Comparison of ENCODE assay signal across 8 mouse cellular contexts in genomic region chr6:51169971-51170411, GRCm38 (mm10).
DNase-seq lines count a peak whose midpoint lies in the region; ATAC-seq and TF ChIP-seq lines count a peak whose summit lies in the region.

No protein-coding gene starts in this region.

- ATAC-seq in megakaryocyte, adult 5-6 weeks (ENCODE audit: poor library complexity, severe bottlenecking) = no peak
- ATAC-seq in forebrain, postnatal 0 days = no peak
- ATAC-seq in kidney, postnatal 0 days (replicated peaks; ENCODE audit: low FRiP score, low read depth) = no peak
- no peak for ATAC-seq in midbrain, embryonic 11.5 days (ENCODE audit: low FRiP score)

- peaks cover 31% of the 10 kb centered on the region for H3K27me3 ChIP-seq in megakaryocyte, embryonic 14.5 days (replicated peaks)
- H3K27me3 ChIP-seq in forebrain, postnatal 0 days (ENCODE audit: insufficient read depth, low read length) = peaks cover 44% of the 10 kb centered on the region
- H3K27me3 ChIP-seq in kidney, postnatal 0 days (ENCODE audit: insufficient read depth, low read length) = no peaks in the 10 kb centered on the region
- peaks cover 28% of the 10 kb centered on the region for H3K27me3 ChIP-seq in midbrain, embryonic 11.5 days (ENCODE audit: control insufficient read depth, insufficient read depth, low read length)

- WGBS in forebrain, postnatal 0 days = 12% methylated on average over 22 of the region's 22 CpGs
- 2% methylated on average over 22 of the region's 22 CpGs for WGBS in kidney, postnatal 0 days
- WGBS in midbrain, embryonic 11.5 days = under 1% methylated on average over 22 of the region's 22 CpGs

- TF ChIP-seq CTCF in forebrain, postnatal 0 days (IDR thresholded peaks at IDR 0.05; ENCODE audit: low read depth) = no peak
- no peak for TF ChIP-seq CTCF in kidney, postnatal 0 days (IDR thresholded peaks at IDR 0.05; ENCODE audit: low read depth)

- H3K4me2 ChIP-seq in forebrain, postnatal 0 days (ENCODE audit: low read depth) = no peak overlapping the region
- H3K4me2 ChIP-seq in kidney, postnatal 0 days (ENCODE audit: low read length) = peak overlapping the region; percentile 59
- H3K4me2 ChIP-seq in midbrain, embryonic 11.5 days = peak overlapping the region; percentile 42

- H3K27ac ChIP-seq in forebrain, postnatal 0 days (ENCODE audit: low read depth, low read length) = no peak overlapping the region
- peak overlapping the region; percentile 95 for H3K27ac ChIP-seq in kidney, postnatal 0 days
- H3K27ac ChIP-seq in midbrain, embryonic 11.5 days (ENCODE audit: low read depth, low read length) = peak overlapping the region; percentile 80

- no peaks in the 10 kb centered on the region for H3K9me3 ChIP-seq in megakaryocyte, embryonic 14.5 days
- no peaks in the 10 kb centered on the region for H3K9me3 ChIP-seq in forebrain, postnatal 0 days (ENCODE audit: low read length)
- H3K9me3 ChIP-seq in kidney, postnatal 0 days (replicated peaks; ENCODE audit: low read length) = no peaks in the 10 kb centered on the region
- no peaks in the 10 kb centered on the region for H3K9me3 ChIP-seq in midbrain, embryonic 11.5 days (ENCODE audit: control insufficient read depth, low read length)

- H3K4me1 ChIP-seq in megakaryocyte, embryonic 14.5 days = peaks cover 49% of the 10 kb centered on the region
- no peaks in the 10 kb centered on the region for H3K4me1 ChIP-seq in forebrain, postnatal 0 days (ENCODE audit: insufficient read depth)
- H3K4me1 ChIP-seq in kidney, postnatal 0 days (replicated peaks; ENCODE audit: insufficient read depth, low read length) = peaks cover 21% of the 10 kb centered on the region
- H3K4me1 ChIP-seq in midbrain, embryonic 11.5 days (ENCODE audit: control insufficient read depth, insufficient read depth, low read length) = peaks cover 34% of the 10 kb centered on the region

- peak overlapping the region; percentile 91 for H3K4me3 ChIP-seq in megakaryocyte, embryonic 14.5 days (replicated peaks)
- no peak overlapping the region for H3K4me3 ChIP-seq in forebrain, postnatal 0 days (ENCODE audit: low read depth, low read length)
- peak overlapping the region; percentile 29 for H3K4me3 ChIP-seq in kidney, postnatal 0 days (replicated peaks; ENCODE audit: low read depth, low read length)
- H3K4me3 ChIP-seq in midbrain, embryonic 11.5 days (ENCODE audit: low read depth, low read length) = peak overlapping the region; percentile 12; the same call in 1 of the 2 replicates

- no peak overlapping the region for H3K9ac ChIP-seq in forebrain, postnatal 0 days
- H3K9ac ChIP-seq in kidney, postnatal 0 days (ENCODE audit: low read depth, low read length) = peak overlapping the region; percentile 59
- H3K9ac ChIP-seq in midbrain, embryonic 11.5 days (ENCODE audit: low read length) = peak overlapping the region; percentile 58

- H3K36me3 ChIP-seq in megakaryocyte, embryonic 14.5 days (replicated peaks; ENCODE audit: low read length) = no peaks in the 10 kb centered on the region
- no peaks in the 10 kb centered on the region for H3K36me3 ChIP-seq in forebrain, postnatal 0 days (ENCODE audit: insufficient read depth)
- H3K36me3 ChIP-seq in kidney, postnatal 0 days (ENCODE audit: insufficient read depth, low read length) = no peaks in the 10 kb centered on the region
- H3K36me3 ChIP-seq in midbrain, embryonic 11.5 days (ENCODE audit: control insufficient read depth, insufficient read depth, low read length) = no peaks in the 10 kb centered on the region

- DNase-seq in forebrain, postnatal 0 days = peak; percentile 11
- peak; percentile 50 for DNase-seq in kidney, postnatal 0 days (ENCODE audit: low spot score)
- peak; percentile 97 for DNase-seq in midbrain, embryonic 11.5 days (ENCODE audit: low spot score, missing footprints)
- no peak for DNase-seq in frontal cortex, postnatal 25 days (ENCODE audit: low spot score in 2 of 2)
- no peak for DNase-seq in B cell, adult 2 months
- no peak for DNase-seq in layer of hippocampus, adult 11-12 months (ENCODE audit: low spot score)

Comparison
In these comparisons a context has a peak if more than half of its experiments do, and no peak if none do; other contexts are left out.
1. DNase-seq: peak in forebrain, postnatal 0 days (single experiment), kidney, postnatal 0 days (single experiment) and midbrain, embryonic 11.5 days (single experiment); none in frontal cortex, postnatal 25 days (0 of 2), B cell, adult 2 months (0 of 2) and layer of hippocampus, adult 11-12 months (single experiment).